Mouse (Mus musculus): Measurements from ENCODE around the gene Prlhr. TPM values are rescaled to one million over a fixed set of nuclear protein-coding genes. Genes with fewer than 3 reads are reported as not detected.

The Prlhr gene
- polyA plus RNA-seq (2014; fragmentation: Illumina TruSeq; extraction: RNeasy Lipid Tissue Mini Kit (QIAGEN cat#74804); ENCODE audit: low read depth, low replicate concordance) = not detected

GRCm38 (mm10) chr19:60468254-60468762, at the start of gene Prlhr:
Gene Prlhr, minus strand, starts transcription at chr19:60468304.

Other genes with a start within 250 kb of the Prlhr start
- gene Fam204a, start 241.6 kb downstream of the Prlhr start, polyA plus RNA-seq (2014; fragmentation: Illumina TruSeq; extraction: RNeasy Lipid Tissue Mini Kit (QIAGEN cat#74804); ENCODE audit: low read depth, low replicate concordance) = 59.1 TPM
- 98.0 TPM for gene Cacul1, start 112.7 kb upstream of the Prlhr start, polyA plus RNA-seq (2014; fragmentation: Illumina TruSeq; extraction: RNeasy Lipid Tissue Mini Kit (QIAGEN cat#74804); ENCODE audit: low read depth, low replicate concordance)

Data from adrenal gland, adult 10 weeks (tissue).